Mouse (Mus musculus): ENCODE results near the gene Ankrd36. TPM values are rescaled to one million over a fixed set of nuclear protein-coding genes. Genes with fewer than 3 reads are reported as not detected.
A peak's percentile ranks its signal among the peaks of the same experiment; 100 is the strongest.

Ankrd36 gene
- polyA plus RNA-seq, 1 experiment from 2014 or later: not detected

GRCm38 (mm10) chr11:5560273-5560672, 9.2 kb upstream of the Ankrd36 start:
- no peaks in the 10 kb centered on the region for H3K36me3 ChIP-seq (ENCODE audit: poor library complexity, severe bottlenecking)
- H3K4me3 ChIP-seq: no peak overlapping the region
- 80% methylated on average over 3 of the region's 3 CpGs for WGBS
- no peak overlapping the region for H3K4me2 ChIP-seq
- no peak overlapping the region for H3K27ac ChIP-seq
- peaks cover 5% of the 10 kb centered on the region; the same call in 1 of the 2 replicates for H3K4me1 ChIP-seq
- no peak overlapping the region for H3K9ac ChIP-seq
- H3K27me3 ChIP-seq: no peaks in the 10 kb centered on the region
- ATAC-seq: no peak
- H3K9me3 ChIP-seq (replicated peaks): no peaks in the 10 kb centered on the region

GRCm38 (mm10) chr11:5562625-5563268, 6.7 kb upstream of the Ankrd36 start:
- 19% methylated on average over 9 of the region's 9 CpGs for WGBS
- peaks cover 5% of the 10 kb centered on the region; the same call in 1 of the 2 replicates for H3K4me1 ChIP-seq
- H3K27me3 ChIP-seq: no peaks in the 10 kb centered on the region
- no peaks in the 10 kb centered on the region for H3K9me3 ChIP-seq (replicated peaks)
- H3K4me3 ChIP-seq: no peak overlapping the region
- no peak overlapping the region; the same call in 1 of the 2 replicates for H3K4me2 ChIP-seq
- peak; percentile 45; the same call in 1 of the 2 replicates for ATAC-seq
- no peak overlapping the region for H3K9ac ChIP-seq
- no peaks in the 10 kb centered on the region for H3K36me3 ChIP-seq (ENCODE audit: poor library complexity, severe bottlenecking)
- peak overlapping the region; percentile 16; the same call in 1 of the 2 replicates for H3K27ac ChIP-seq

GRCm38 (mm10) chr11:5563898-5564297, 5.6 kb upstream of the Ankrd36 start:
- ATAC-seq: no peak
- 58% methylated on average over 6 of the region's 6 CpGs for WGBS
- Histone ChIP-seq H3K9ac (no peak overlapping the region), H3K27ac (no peak overlapping the region), H3K4me1 (peaks cover 5% of the 10 kb centered on the region; the same call in 1 of the 2 replicates), H3K4me3 (no peak overlapping the region), H3K27me3 (no peaks in the 10 kb centered on the region), H3K4me2 (no peak overlapping the region), H3K36me3 (ENCODE audit: poor library complexity, severe bottlenecking) (no peaks in the 10 kb centered on the region), H3K9me3 (replicated peaks) (no peaks in the 10 kb centered on the region)

- H3K4me2 ChIP-seq: no peak overlapping the region
Measured at GRCm38 (mm10) chr11:5565596-5565995, 3.9 kb upstream of the Ankrd36 start.

GRCm38 (mm10) chr11:5566506-5566905, 3.0 kb upstream of the Ankrd36 start:
- WGBS: 70% methylated on average over 2 of the region's 2 CpGs

More at GRCm38 (mm10) chr11:5565596-5565995, 3.9 kb upstream of the Ankrd36 start:
- no peak overlapping the region for H3K27ac ChIP-seq
- H3K9me3 ChIP-seq (replicated peaks): no peaks in the 10 kb centered on the region
- peaks cover 5% of the 10 kb centered on the region; the same call in 1 of the 2 replicates for H3K4me1 ChIP-seq
- 85% methylated on average over 3 of the region's 3 CpGs for WGBS
- H3K9ac ChIP-seq: no peak overlapping the region
- H3K36me3 ChIP-seq (ENCODE audit: poor library complexity, severe bottlenecking): no peaks in the 10 kb centered on the region
- H3K4me3 ChIP-seq: no peak overlapping the region
- no peaks in the 10 kb centered on the region for H3K27me3 ChIP-seq
- no peak for ATAC-seq

GRCm38 (mm10) chr11:5567654-5568053, 1.8 kb upstream of the Ankrd36 start:
- H3K4me3 ChIP-seq: no peak overlapping the region
- H3K27ac ChIP-seq: no peak overlapping the region
- 94% methylated on average over 6 of the region's 6 CpGs for WGBS
- H3K9me3 ChIP-seq (replicated peaks): no peaks in the 10 kb centered on the region
- H3K27me3 ChIP-seq: no peaks in the 10 kb centered on the region
- no peak overlapping the region for H3K9ac ChIP-seq
- no peaks in the 10 kb centered on the region for H3K36me3 ChIP-seq (ENCODE audit: poor library complexity, severe bottlenecking)
- H3K4me1 ChIP-seq: peaks cover 5% of the 10 kb centered on the region; the same call in 1 of the 2 replicates
- H3K4me2 ChIP-seq: no peak overlapping the region
- ATAC-seq: no peak

More at GRCm38 (mm10) chr11:5566506-5566905, 3.0 kb upstream of the Ankrd36 start:
- no peaks in the 10 kb centered on the region for H3K9me3 ChIP-seq (replicated peaks)
- no peak overlapping the region for H3K4me2 ChIP-seq
- H3K9ac ChIP-seq: no peak overlapping the region
- no peaks in the 10 kb centered on the region for H3K27me3 ChIP-seq
- H3K27ac ChIP-seq: no peak overlapping the region
- no peaks in the 10 kb centered on the region for H3K36me3 ChIP-seq (ENCODE audit: poor library complexity, severe bottlenecking)
- H3K4me3 ChIP-seq: no peak overlapping the region
- H3K4me1 ChIP-seq: peaks cover 5% of the 10 kb centered on the region; the same call in 1 of the 2 replicates
- no peak for ATAC-seq

GRCm38 (mm10) chr11:5568082-5568481, 1.4 kb upstream of the Ankrd36 start:
- Histone ChIP-seq H3K36me3 (ENCODE audit: poor library complexity, severe bottlenecking) (no peaks in the 10 kb centered on the region), H3K27me3 (no peaks in the 10 kb centered on the region), H3K27ac (no peak overlapping the region), H3K9ac (no peak overlapping the region), H3K4me3 (no peak overlapping the region), H3K4me1 (peaks cover under 1% of the 10 kb centered on the region; the same call in 1 of the 2 replicates), H3K4me2 (no peak overlapping the region), H3K9me3 (replicated peaks) (no peaks in the 10 kb centered on the region)
- WGBS: 93% methylated on average over 5 of the region's 5 CpGs
- ATAC-seq: no peak

GRCm38 (mm10) chr11:5571856-5572255, 2.4 kb downstream of the Ankrd36 start:
- Histone ChIP-seq H3K4me2 (no peak overlapping the region), H3K4me1 (no peaks in the 10 kb centered on the region), H3K27me3 (no peaks in the 10 kb centered on the region), H3K4me3 (no peak overlapping the region), H3K27ac (no peak overlapping the region), H3K9me3 (replicated peaks) (no peaks in the 10 kb centered on the region), H3K36me3 (ENCODE audit: poor library complexity, severe bottlenecking) (no peaks in the 10 kb centered on the region), H3K9ac (no peak overlapping the region)
- 95% methylated on average over 4 of the region's 4 CpGs for WGBS
- no peak for ATAC-seq

GRCm38 (mm10) chr11:5573821-5574220, 4.3 kb downstream of the Ankrd36 start:
- ATAC-seq: no peak
- Histone ChIP-seq H3K4me1 (0 out of 2 replicates have a peak, but pooled peaks cover 10% of the 10 kb centered on the region), H3K27ac (no peak overlapping the region), H3K4me2 (no peak overlapping the region), H3K36me3 (ENCODE audit: poor library complexity, severe bottlenecking) (no peaks in the 10 kb centered on the region), H3K4me3 (no peak overlapping the region), H3K27me3 (no peaks in the 10 kb centered on the region), H3K9me3 (replicated peaks) (no peaks in the 10 kb centered on the region), H3K9ac (no peak overlapping the region)
- WGBS: 86% methylated on average over 2 of the region's 2 CpGs

- 65% methylated on average over 6 of the region's 6 CpGs for whole genome bisulfite sequencing
- Histone ChIP-seq H3K36me3 (ENCODE audit: poor library complexity, severe bottlenecking) (no peaks in the 10 kb centered on the region), H3K4me3 (no peak overlapping the region), H3K27ac (no peak overlapping the region), H3K9ac (no peak overlapping the region), H3K4me2 (no peak overlapping the region), H3K4me1 (0 out of 2 replicates have a peak, but pooled peaks cover 10% of the 10 kb centered on the region), H3K9me3 (replicated peaks) (no peaks in the 10 kb centered on the region), H3K27me3 (no peaks in the 10 kb centered on the region)
- ATAC-seq: no peak
Measured at GRCm38 (mm10) chr11:5575046-5575445, 5.6 kb downstream of the Ankrd36 start.

GRCm38 (mm10) chr11:5592336-5592735, 22.9 kb downstream of the Ankrd36 start:
- no peaks in the 10 kb centered on the region for H3K36me3 ChIP-seq (ENCODE audit: poor library complexity, severe bottlenecking)
- WGBS: 53% methylated on average over 6 of the region's 6 CpGs
- ATAC-seq: no peak

GRCm38 (mm10) chr11:5595381-5595791, 25.9 kb downstream of the Ankrd36 start:
- WGBS: 91% methylated on average over 4 of the region's 4 CpGs
- Histone ChIP-seq H3K9me3 (replicated peaks) (no peaks in the 10 kb centered on the region), H3K4me2 (no peak overlapping the region)

More at GRCm38 (mm10) chr11:5592336-5592735, 22.9 kb downstream of the Ankrd36 start:
- Histone ChIP-seq H3K9ac (no peak overlapping the region), H3K27ac (no peak overlapping the region), H3K4me2 (no peak overlapping the region), H3K27me3 (no peaks in the 10 kb centered on the region), H3K4me3 (no peak overlapping the region), H3K4me1 (peaks cover 5% of the 10 kb centered on the region), H3K9me3 (replicated peaks) (no peaks in the 10 kb centered on the region)

More at GRCm38 (mm10) chr11:5595381-5595791, 25.9 kb downstream of the Ankrd36 start:
- no peak overlapping the region for H3K9ac ChIP-seq
- H3K36me3 ChIP-seq (ENCODE audit: poor library complexity, severe bottlenecking): no peaks in the 10 kb centered on the region
- H3K4me1 ChIP-seq: peaks cover 10% of the 10 kb centered on the region
- no peak for ATAC-seq
- no peaks in the 10 kb centered on the region for H3K27me3 ChIP-seq
- no peak overlapping the region for H3K27ac ChIP-seq
- no peak overlapping the region for H3K4me3 ChIP-seq

Measured in forebrain, embryonic 13.5 days (tissue).